Mouse (Mus musculus): ENCODE measurements at regions not wholly inside any gene's neighbourhood (a gene's known extent, or its start where the extent isn't known, plus 50 kb on each side); places are given as distances from the start of the nearest gene placed in this dataset.

GRCm38 (mm10) chr6:120592031-120592681, 61.0 kb upstream of the Hdhd5 start:
- peak overlapping the region; percentile 87 for H3K27ac ChIP-seq
- H3K4me3 ChIP-seq (replicated peaks): peak overlapping the region; percentile 14; the same call in 1 of the 2 replicates
- H3K9me3 ChIP-seq (replicated peaks): no peaks in the 10 kb centered on the region
- H3K4me1 ChIP-seq: peaks cover 17% of the 10 kb centered on the region
- no peaks in the 10 kb centered on the region for H3K36me3 ChIP-seq
- H3K4me2 ChIP-seq: peak overlapping the region; percentile 47
- no peaks in the 10 kb centered on the region for H3K27me3 ChIP-seq
- peak; percentile 88 for ATAC-seq (replicated peaks; ENCODE audit: low FRiP score)
- WGBS: 3% methylated on average over 17 of the region's 17 CpGs
- H3K9ac ChIP-seq: 0 out of 2 replicates have a peak overlapping the region, but pooled peaks have one; percentile 14

GRCm38 (mm10) chr6:120590191-120590590, 59.1 kb upstream of the Hdhd5 start:
- 67% methylated on average over 2 of the region's 2 CpGs for WGBS
- ATAC-seq (replicated peaks; ENCODE audit: low FRiP score): no peak
- Histone ChIP-seq H3K9ac (no peak overlapping the region), H3K9me3 (replicated peaks) (no peaks in the 10 kb centered on the region), H3K4me2 (no peak overlapping the region), H3K36me3 (no peaks in the 10 kb centered on the region), H3K4me1 (peaks cover 24% of the 10 kb centered on the region), H3K27me3 (no peaks in the 10 kb centered on the region), H3K4me3 (replicated peaks) (no peak overlapping the region), H3K27ac (no peak overlapping the region)

- H3K36me3 ChIP-seq: no peaks in the 10 kb centered on the region
- no peak for ATAC-seq (replicated peaks; ENCODE audit: low FRiP score)
- H3K4me3 ChIP-seq (replicated peaks): no peak overlapping the region
- H3K27ac ChIP-seq: no peak overlapping the region
- H3K9me3 ChIP-seq (replicated peaks): no peaks in the 10 kb centered on the region
- no peaks in the 10 kb centered on the region for H3K27me3 ChIP-seq
- H3K4me2 ChIP-seq: no peak overlapping the region
- no peak overlapping the region for H3K9ac ChIP-seq
- WGBS: 82% methylated on average over 11 of the region's 11 CpGs
- peaks cover 26% of the 10 kb centered on the region for H3K4me1 ChIP-seq
These were observed 57.9 kb upstream of the Hdhd5 start for GRCm38 (mm10) chr6:120588701-120589659.

GRCm38 (mm10) chr6:120585941-120586280, 54.8 kb upstream of the Hdhd5 start:
- no peak overlapping the region for H3K4me2 ChIP-seq

GRCm38 (mm10) chr6:120585118-120585940, 54.2 kb upstream of the Hdhd5 start:
- no peak overlapping the region for H3K4me3 ChIP-seq (replicated peaks)
- no peaks in the 10 kb centered on the region for H3K36me3 ChIP-seq
- H3K4me2 ChIP-seq: no peak overlapping the region
- ATAC-seq (replicated peaks; ENCODE audit: low FRiP score): peak; percentile 84
- no peak overlapping the region for H3K9ac ChIP-seq
- no peaks in the 10 kb centered on the region for H3K9me3 ChIP-seq (replicated peaks)
- H3K27ac ChIP-seq: peak overlapping the region; percentile 57
- WGBS: 22% methylated on average over 9 of the region's 9 CpGs
- peaks cover 20% of the 10 kb centered on the region for H3K4me1 ChIP-seq
- no peaks in the 10 kb centered on the region for H3K27me3 ChIP-seq

More at GRCm38 (mm10) chr6:120585941-120586280, 54.8 kb upstream of the Hdhd5 start:
- Histone ChIP-seq H3K36me3 (no peaks in the 10 kb centered on the region), H3K9me3 (replicated peaks) (no peaks in the 10 kb centered on the region), H3K4me1 (peaks cover 14% of the 10 kb centered on the region), H3K27me3 (no peaks in the 10 kb centered on the region), H3K27ac (peak overlapping the region; percentile 57), H3K9ac (no peak overlapping the region), H3K4me3 (replicated peaks) (no peak overlapping the region)
- WGBS: 32% methylated on average over 2 of the region's 2 CpGs
- no peak for ATAC-seq (replicated peaks; ENCODE audit: low FRiP score)

- no peaks in the 10 kb centered on the region for H3K9me3 ChIP-seq (replicated peaks)
- H3K4me3 ChIP-seq (replicated peaks): no peak overlapping the region
- no peak overlapping the region for H3K9ac ChIP-seq
- H3K27me3 ChIP-seq: peaks cover 8% of the 10 kb centered on the region
- 98% methylated on average over 2 of the region's 2 CpGs for WGBS
- H3K4me1 ChIP-seq: peaks cover 39% of the 10 kb centered on the region
- no peak overlapping the region for H3K4me2 ChIP-seq
- no peak for ATAC-seq (replicated peaks; ENCODE audit: low FRiP score)
- H3K36me3 ChIP-seq: no peaks in the 10 kb centered on the region
- H3K27ac ChIP-seq: no peak overlapping the region
These were observed 50.6 kb upstream of the Hdhd5 start for GRCm38 (mm10) chr6:120581748-120582147.
